Mouse (Mus musculus) lung, embryonic 16.5 days (tissue): ENCODE results near the gene Dcst2. TPM values are rescaled to one million over a fixed set of nuclear protein-coding genes. Genes with fewer than 3 reads are reported as not detected.
A peak's percentile ranks its signal among the peaks of the same experiment; 100 is the strongest.

Experiments used
- ATAC-seq: fragments of 200-750 bp; cut with Nextera tagmentation; 2 replicates; pipeline ENCODE4 v1.8.0; 2017; ENCODE audit warnings: low read depth, mild to moderate bottlenecking, moderate library complexity
- H3K27ac ChIP-seq: fragments of 300-500 bp; sonication (generic); 2 replicates; pipeline ENCODE4 v1.5.1; 2014; ENCODE audit warnings: mild to moderate bottlenecking, control low read depth, low read length
- H3K27me3 ChIP-seq: fragments of 300-500 bp; sonication (generic); 2 replicates; pipeline ENCODE4 v1.6.1; 2014; ENCODE audit warnings: low read depth, low read length, mixed read lengths; ENCODE audit not compliant: control insufficient read depth, insufficient read depth
- H3K36me3 ChIP-seq: fragments of 300-500 bp; sonication (generic); 2 replicates; pipeline ENCODE4 v1.6.1; 2014; ENCODE audit warnings: low read length; ENCODE audit not compliant: control insufficient read depth, insufficient read depth
- H3K4me1 ChIP-seq: fragments of 300-500 bp; sonication (generic); replicated peaks from 2 replicates; pipeline ENCODE4 v1.6.1; 2014; ENCODE audit warnings: low read length, mixed read lengths; ENCODE audit not compliant: control insufficient read depth, insufficient read depth
- H3K4me2 ChIP-seq: fragments of 300-500 bp; sonication (generic); 2 replicates; pipeline ENCODE4 v1.6.1; 2014; ENCODE audit warnings: low read depth, low read length, control low read depth
- H3K4me3 ChIP-seq: fragments of 300-500 bp; sonication (generic); 2 replicates; pipeline ENCODE4 v1.5.1; 2014; ENCODE audit warnings: mild to moderate bottlenecking, low read length, control low read depth
- H3K9ac ChIP-seq: fragments of 300-500 bp; sonication (generic); 2 replicates; pipeline ENCODE4 v1.6.1; 2014; ENCODE audit warnings: low read length, control low read depth
- H3K9me3 ChIP-seq: fragments of 300-500 bp; sonication (generic); 2 replicates; pipeline ENCODE4 v1.6.1; 2016; ENCODE audit warnings: low read length; ENCODE audit not compliant: control insufficient read depth
- WGBS: fragments of 180-500 bp; shearing (Covaris S2); extraction: QIAGEN DNeasy Blood & Tissue Kit; methylation state at CpG from one replicate; pipeline ENCODE4 v1.1.7; 2014; 5-methylcytosine and 5-hydroxymethylcytosine counted together
- polyA plus RNA-seq: library from polyadenylated mRNA; unstranded; fragments of >200 nt; fragmentation: Nextera tagmentation; extraction: Ambion mirVana; gene quantifications from 2 replicates; pipeline ENCODE4 v1.2.1, GENCODE M21; 2015

Gene Dcst2
- polyA plus RNA-seq, 1 experiment from 2014 or later, result 0.06 TPM

DNA sequence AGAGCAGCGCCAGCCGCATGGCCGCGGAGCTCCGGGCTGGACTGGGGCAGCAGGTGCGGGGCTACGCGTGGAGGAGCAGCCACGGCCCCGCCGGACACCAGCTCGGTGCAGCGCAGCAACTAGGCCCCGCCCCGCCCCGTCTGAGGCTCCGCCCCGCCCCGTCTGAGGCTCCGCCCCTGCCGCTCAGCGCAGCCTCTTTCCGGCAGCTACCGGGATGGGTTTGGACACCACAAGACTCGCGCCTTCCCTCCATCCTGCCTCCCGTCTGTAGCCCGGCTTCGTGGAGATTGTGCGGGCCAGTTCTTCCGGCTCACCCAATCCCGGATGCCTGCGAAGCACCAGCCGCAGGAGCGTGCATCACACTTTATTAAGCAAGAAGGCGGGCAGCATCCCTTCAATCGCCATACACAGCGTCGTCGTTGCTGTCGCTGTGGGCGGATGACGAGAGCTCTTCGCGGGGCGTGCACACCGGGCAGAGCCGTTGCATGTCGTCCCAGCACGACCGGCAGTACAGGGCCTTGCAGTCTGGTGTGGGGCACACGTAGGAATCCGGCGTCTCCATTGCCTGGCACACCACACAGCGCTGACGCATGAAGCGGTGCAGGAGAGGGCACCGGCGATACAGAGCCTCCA lies 11.8 kb upstream of the Dcst2 start, which contains the start of gene Adam15:
Gene Adam15 (minus strand): TSS at position 128 of the 633 bp plus-strand sequence.
- WGBS, result 2% methylated on average over 59 of the region's 59 CpGs
- no peaks in the 10 kb centered on the region for H3K36me3 ChIP-seq
- H3K4me3 ChIP-seq, result peak within 1 kb of the TSS; percentile 74
- H3K27me3 ChIP-seq, result no peaks in the 10 kb centered on the region; the same call in 1 of the 2 replicates
- H3K27ac ChIP-seq, result peak within 1 kb of the TSS; percentile 69
- peak; percentile 92 for ATAC-seq
- H3K4me2 ChIP-seq, result peak within 1 kb of the TSS; percentile 100
- peaks cover 20% of the 10 kb centered on the region for H3K4me1 ChIP-seq
- peak within 1 kb of the TSS; percentile 76 for H3K9ac ChIP-seq
- no peaks in the 10 kb centered on the region for H3K9me3 ChIP-seq

DNA sequence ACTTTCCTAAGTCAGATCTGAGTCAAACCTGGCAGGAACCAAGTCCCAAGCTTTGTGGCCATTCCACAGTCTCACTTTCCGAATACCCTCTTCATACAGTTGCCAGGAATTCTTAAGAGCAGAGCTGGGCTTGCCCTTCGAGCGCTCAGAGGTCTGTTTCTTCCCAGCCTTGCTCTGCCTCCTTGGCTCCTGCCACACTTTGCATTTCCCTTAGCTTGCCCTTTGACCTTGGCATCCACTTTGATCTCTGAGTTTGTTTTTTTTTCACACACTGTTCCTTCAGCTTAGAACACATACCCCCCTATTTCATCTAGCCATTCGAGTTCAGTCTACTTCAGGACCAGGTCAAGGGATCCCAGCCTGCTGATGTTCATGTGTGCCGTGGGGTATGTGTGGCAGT lies 10.5 kb upstream of the Dcst2 start:
- Histone ChIP-seq H3K4me2 (no peak overlapping the region), H3K27me3 (no peaks in the 10 kb centered on the region; the same call in 1 of the 2 replicates), H3K4me1 (peaks cover 20% of the 10 kb centered on the region), H3K9me3 (no peaks in the 10 kb centered on the region), H3K9ac (no peak overlapping the region), H3K27ac (no peak overlapping the region), H3K36me3 (no peaks in the 10 kb centered on the region), H3K4me3 (no peak overlapping the region)
- ATAC-seq, result no peak
- WGBS, result 49% methylated on average over 5 of the region's 5 CpGs

DNA sequence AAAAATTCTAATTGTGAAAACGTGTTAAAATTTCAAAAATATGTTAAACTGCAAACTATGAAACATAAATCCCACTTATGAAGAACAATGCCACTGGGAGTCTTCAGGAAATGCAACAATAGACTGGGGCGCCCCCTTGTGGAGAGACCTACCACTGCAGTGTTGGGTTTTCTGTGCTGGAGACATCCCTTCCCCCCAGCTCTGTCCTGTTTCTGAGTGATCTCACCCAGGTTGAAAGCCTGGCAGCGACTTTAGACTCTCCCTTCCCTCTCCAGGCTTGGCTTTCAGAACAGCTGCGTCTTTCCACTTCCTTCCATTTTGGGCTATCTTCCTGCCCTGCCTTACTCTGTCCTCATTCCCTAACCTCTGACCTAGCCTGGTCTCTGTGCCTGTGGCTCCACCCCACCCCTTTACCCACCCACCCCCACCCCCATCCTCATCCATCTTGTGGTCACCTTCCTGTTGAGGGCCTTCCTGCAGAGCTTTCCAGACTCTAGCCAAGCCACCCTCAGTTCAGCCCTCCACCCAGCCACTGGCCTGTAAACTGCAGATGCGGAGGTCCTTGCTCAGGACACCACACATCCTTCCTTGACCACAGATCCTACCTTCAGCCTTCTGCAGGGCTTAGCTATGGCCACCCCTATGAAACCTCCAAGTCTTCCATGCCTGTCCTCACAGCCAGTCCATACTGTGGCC lies 6.8 kb upstream of the Dcst2 start:
- peak; percentile 54 for ATAC-seq
- H3K4me3 ChIP-seq, result no peak overlapping the region
- peaks cover 10% of the 10 kb centered on the region for H3K4me1 ChIP-seq
- no peaks in the 10 kb centered on the region; the same call in 1 of the 2 replicates for H3K27me3 ChIP-seq
- H3K27ac ChIP-seq, result 0 out of 2 replicates have a peak overlapping the region, but pooled peaks have one; percentile 23
- 11% methylated on average over 5 of the region's 5 CpGs for WGBS
- H3K4me2 ChIP-seq, result no peak overlapping the region
- no peak overlapping the region for H3K9ac ChIP-seq
- H3K9me3 ChIP-seq, result no peaks in the 10 kb centered on the region
- H3K36me3 ChIP-seq, result no peaks in the 10 kb centered on the region

DNA sequence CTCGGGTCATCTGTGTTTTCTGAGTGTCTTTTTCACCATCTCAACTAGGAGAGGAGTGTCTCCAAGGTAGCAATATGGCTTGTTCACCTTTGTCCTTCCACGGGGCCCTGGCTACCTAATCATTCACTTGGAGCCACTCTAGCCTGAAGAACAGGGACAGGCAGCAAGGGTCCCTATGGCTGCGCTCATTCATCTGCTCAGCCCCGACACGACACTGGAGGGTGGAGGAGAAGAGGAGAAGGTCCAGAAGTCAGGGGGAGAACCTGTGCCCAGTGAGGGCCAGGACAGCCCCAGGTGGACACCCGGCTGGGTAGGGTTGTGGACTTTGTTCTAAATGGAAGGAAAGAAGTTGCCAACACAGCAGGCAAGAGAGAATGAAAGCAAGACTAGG lies 6.3 kb upstream of the Dcst2 start:
- ATAC-seq, result no peak

DNA sequence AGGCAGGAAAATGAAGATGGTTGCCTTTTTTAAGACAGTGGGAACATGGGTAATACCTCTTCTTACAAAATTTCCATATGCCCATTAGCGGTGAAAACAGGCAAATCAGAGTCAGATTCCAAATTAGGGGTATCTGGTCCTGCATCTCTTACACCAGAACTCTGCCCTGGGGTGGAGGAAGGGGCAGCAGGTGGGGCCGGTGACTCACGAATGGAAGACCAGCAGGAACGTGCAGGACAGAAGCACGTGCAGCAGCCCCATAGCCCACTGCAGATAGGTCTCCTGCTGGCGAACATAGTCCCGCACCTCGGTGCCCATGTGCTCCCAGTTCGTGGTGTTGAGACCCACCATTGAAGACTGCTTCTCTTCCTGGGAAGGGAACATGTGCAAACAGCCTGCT lies 5.7 kb upstream of the Dcst2 start:
- Histone ChIP-seq H3K9ac (no peak overlapping the region), H3K9me3 (no peaks in the 10 kb centered on the region), H3K4me1 (peaks cover 2% of the 10 kb centered on the region; the same call in 1 of the 2 replicates), H3K36me3 (no peaks in the 10 kb centered on the region), H3K4me3 (no peak overlapping the region), H3K27me3 (no peaks in the 10 kb centered on the region), H3K27ac (no peak overlapping the region), H3K4me2 (no peak overlapping the region)
- no peak for ATAC-seq
- WGBS, result 57% methylated on average over 9 of the region's 9 CpGs

More for the DNA sequence above, 6.3 kb upstream of the Dcst2 start:
- H3K4me1 ChIP-seq, result peaks cover 5% of the 10 kb centered on the region
- H3K27ac ChIP-seq, result no peak overlapping the region
- no peaks in the 10 kb centered on the region; the same call in 1 of the 2 replicates for H3K27me3 ChIP-seq
- 69% methylated on average over 6 of the region's 6 CpGs for WGBS
- H3K36me3 ChIP-seq, result no peaks in the 10 kb centered on the region
- H3K4me2 ChIP-seq, result no peak overlapping the region
- no peak overlapping the region for H3K4me3 ChIP-seq
- no peaks in the 10 kb centered on the region for H3K9me3 ChIP-seq
- no peak overlapping the region for H3K9ac ChIP-seq

DNA sequence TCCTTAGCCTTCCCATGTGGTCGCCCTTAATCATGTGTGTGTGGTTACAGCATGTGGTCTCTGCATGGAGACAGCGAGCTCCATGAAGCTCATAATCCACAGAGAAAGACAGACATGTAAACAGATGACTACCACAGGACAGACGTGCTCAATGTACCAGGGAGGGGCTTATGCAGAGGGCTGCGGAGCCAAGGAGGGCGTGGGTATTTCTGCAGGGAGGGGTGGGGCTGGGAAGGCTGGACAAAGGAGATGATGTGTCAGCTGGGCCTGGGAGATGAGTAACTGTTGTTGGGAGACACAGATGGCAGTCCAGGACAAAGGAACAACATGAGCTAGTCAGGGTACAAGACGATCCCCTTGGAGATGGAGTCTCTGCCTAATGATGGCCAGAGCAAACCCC lies 2.1 kb upstream of the Dcst2 start:
- Histone ChIP-seq H3K4me2 (no peak overlapping the region), H3K9me3 (no peaks in the 10 kb centered on the region), H3K4me1 (peaks cover 2% of the 10 kb centered on the region; the same call in 1 of the 2 replicates), H3K9ac (no peak overlapping the region), H3K27ac (no peak overlapping the region), H3K4me3 (no peak overlapping the region), H3K36me3 (no peaks in the 10 kb centered on the region), H3K27me3 (no peaks in the 10 kb centered on the region)
- no peak for ATAC-seq
- WGBS, result 60% methylated on average over 6 of the region's 6 CpGs

DNA sequence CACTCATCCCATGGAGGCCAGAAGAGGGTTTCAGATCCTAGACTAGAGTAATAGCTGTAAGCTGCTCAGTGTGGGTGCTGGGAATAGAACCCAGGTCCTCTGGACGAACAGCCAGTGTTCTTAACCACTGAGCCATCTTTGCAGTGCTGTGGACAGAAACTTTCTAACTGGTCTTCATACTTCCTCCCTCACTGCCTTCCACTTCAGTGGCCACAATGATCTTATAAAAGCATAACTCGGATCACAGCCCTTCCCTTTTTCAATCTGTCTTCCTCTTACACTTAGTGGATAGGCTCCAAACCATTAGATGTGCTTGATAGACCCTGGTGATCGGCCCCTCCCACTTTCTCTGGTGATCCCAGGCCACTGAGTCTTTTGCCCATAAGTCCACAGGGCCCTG lies 1.5 kb upstream of the Dcst2 start:
- Histone ChIP-seq H3K27ac (no peak overlapping the region), H3K9ac (no peak overlapping the region), H3K4me1 (no peaks in the 10 kb centered on the region), H3K36me3 (no peaks in the 10 kb centered on the region), H3K9me3 (no peaks in the 10 kb centered on the region), H3K4me3 (no peak overlapping the region), H3K4me2 (no peak overlapping the region), H3K27me3 (no peaks in the 10 kb centered on the region)
- WGBS, result 75% methylated on average over 3 of the region's 3 CpGs
- no peak for ATAC-seq

DNA sequence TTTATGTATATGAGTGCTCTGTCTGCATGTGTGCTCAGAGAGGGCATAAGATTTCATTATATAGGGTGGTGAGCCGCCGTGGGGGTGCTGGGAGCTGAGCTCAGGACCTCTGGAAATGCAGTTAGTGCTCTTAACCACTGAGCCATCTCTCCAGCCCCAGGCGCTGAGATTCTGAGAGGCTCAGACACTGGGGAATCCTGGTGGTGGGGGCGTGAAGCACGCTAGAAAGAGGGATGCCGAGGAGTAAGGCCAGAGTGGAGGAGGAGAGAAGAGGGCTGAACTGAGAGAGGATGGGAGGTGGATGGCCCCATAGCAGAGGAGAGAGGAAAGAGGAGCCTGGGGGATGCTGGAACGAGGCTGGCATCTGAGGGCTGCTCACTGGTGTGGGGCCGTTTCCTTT lies 2.9 kb downstream of the Dcst2 start:
- no peak overlapping the region for H3K4me3 ChIP-seq
- no peak overlapping the region for H3K9ac ChIP-seq
- no peak overlapping the region for H3K27ac ChIP-seq
- ATAC-seq, result no peak
- H3K36me3 ChIP-seq, result no peaks in the 10 kb centered on the region
- no peaks in the 10 kb centered on the region for H3K9me3 ChIP-seq
- H3K4me1 ChIP-seq, result no peaks in the 10 kb centered on the region
- 71% methylated on average over 8 of the region's 8 CpGs for WGBS
- H3K27me3 ChIP-seq, result no peaks in the 10 kb centered on the region
- no peak overlapping the region for H3K4me2 ChIP-seq

DNA sequence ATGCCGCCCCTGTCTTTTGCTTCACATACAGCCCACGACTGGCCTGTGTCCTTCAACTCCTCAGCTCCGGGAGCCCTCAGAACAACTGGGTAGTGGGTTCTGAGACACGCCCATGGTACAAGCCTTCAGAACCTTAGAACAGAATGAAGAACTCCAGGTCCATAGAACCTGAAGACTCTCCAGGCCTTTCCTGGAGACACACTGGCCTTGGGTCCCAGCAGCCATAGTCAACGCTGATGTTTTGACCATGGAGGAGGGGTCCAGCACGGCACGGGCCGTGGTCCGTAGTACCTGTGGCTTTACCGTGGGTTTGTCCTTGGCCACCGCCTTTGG lies 3.3 kb downstream of the Dcst2 start, which contains the start of gene Dcst1:
Gene Dcst1 (minus strand): TSS at position 101 of the 333 bp plus-strand sequence.
- Histone ChIP-seq H3K27ac (no peak within 1 kb of the TSS), H3K27me3 (no peaks in the 10 kb centered on the region), H3K4me1 (no peaks in the 10 kb centered on the region), H3K9me3 (no peaks in the 10 kb centered on the region), H3K4me3 (no peak within 1 kb of the TSS), H3K4me2 (no peak within 1 kb of the TSS), H3K9ac (no peak within 1 kb of the TSS), H3K36me3 (no peaks in the 10 kb centered on the region)
- 88% methylated on average over 11 of the region's 11 CpGs for WGBS
- no peak for ATAC-seq
